Mouse (Mus musculus): ENCODE data around the gene Gm9495. TPM values are rescaled to one million over a fixed set of nuclear protein-coding genes. Genes with fewer than 3 reads are reported as not detected.
"Not testable (repeated sequence)": the region's sequence is repeated elsewhere in the genome, so short reads cannot be mapped to it uniquely, and the experiment has no call there.

The Gm9495 gene
- total RNA-seq (2014; fragmentation: Nextera tagmentation) (not detected in 2 replicates), total RNA-seq (2017) (not detected in 2 replicates)

- not testable (repeated sequence) for ATAC-seq (replicated peaks; ENCODE audit: low FRiP score, low TSS enrichment, poor library complexity, severe bottlenecking)
Observed at GRCm38 (mm10) chr8:69453465-69453864, at the start of gene Gm9495. Gene Gm9495 (minus strand): TSS chr8:69453565.

GRCm38 (mm10) chr8:69474946-69475345 is 21.6 kb upstream of the Gm9495 start:
- not testable (repeated sequence) for ATAC-seq (replicated peaks; ENCODE audit: low FRiP score, low TSS enrichment, poor library complexity, severe bottlenecking)

- not testable (repeated sequence) for ATAC-seq (replicated peaks; ENCODE audit: low FRiP score, low TSS enrichment, poor library complexity, severe bottlenecking)
Observed at GRCm38 (mm10) chr8:69420018-69420417, 33.3 kb downstream of the Gm9495 start.

DNA sequence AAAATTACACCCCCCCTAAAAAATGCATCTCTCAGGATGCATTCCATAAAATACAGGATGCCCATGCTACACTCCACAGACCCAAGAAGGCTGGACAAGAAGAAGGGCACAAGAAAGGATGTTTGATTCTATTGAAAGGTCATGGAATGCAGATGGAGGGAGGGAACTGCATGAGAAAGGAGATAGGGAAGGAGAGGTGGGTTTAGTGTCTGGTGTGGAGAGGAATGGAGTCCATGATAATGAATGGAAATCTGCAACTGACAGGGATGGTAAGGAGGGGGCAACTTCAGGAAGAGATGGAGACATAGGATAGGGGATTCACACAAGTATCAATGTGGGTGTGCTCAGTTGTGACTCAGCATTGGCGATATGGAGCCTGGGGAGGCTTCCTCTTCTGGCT is 39.0 kb downstream of the Gm9495 start:
- ATAC-seq (replicated peaks; ENCODE audit: low FRiP score, low TSS enrichment, poor library complexity, severe bottlenecking): no peak

GRCm38 (mm10) chr8:69404768-69405167 is 48.6 kb downstream of the Gm9495 start:
- ATAC-seq (replicated peaks; ENCODE audit: low FRiP score, low TSS enrichment, poor library complexity, severe bottlenecking): no peak

- no peak for ATAC-seq (replicated peaks; ENCODE audit: low FRiP score, low TSS enrichment, poor library complexity, severe bottlenecking)
Observed at GRCm38 (mm10) chr8:69399956-69400443, 53.4 kb downstream of the Gm9495 start.

- ATAC-seq (replicated peaks; ENCODE audit: low FRiP score, low TSS enrichment, poor library complexity, severe bottlenecking): peak; percentile 58
Observed at GRCm38 (mm10) chr8:69399181-69399955, 54.0 kb downstream of the Gm9495 start.

- no peak for ATAC-seq (replicated peaks; ENCODE audit: low FRiP score, low TSS enrichment, poor library complexity, severe bottlenecking)
Observed at GRCm38 (mm10) chr8:69396196-69396595, 57.2 kb downstream of the Gm9495 start.

DNA sequence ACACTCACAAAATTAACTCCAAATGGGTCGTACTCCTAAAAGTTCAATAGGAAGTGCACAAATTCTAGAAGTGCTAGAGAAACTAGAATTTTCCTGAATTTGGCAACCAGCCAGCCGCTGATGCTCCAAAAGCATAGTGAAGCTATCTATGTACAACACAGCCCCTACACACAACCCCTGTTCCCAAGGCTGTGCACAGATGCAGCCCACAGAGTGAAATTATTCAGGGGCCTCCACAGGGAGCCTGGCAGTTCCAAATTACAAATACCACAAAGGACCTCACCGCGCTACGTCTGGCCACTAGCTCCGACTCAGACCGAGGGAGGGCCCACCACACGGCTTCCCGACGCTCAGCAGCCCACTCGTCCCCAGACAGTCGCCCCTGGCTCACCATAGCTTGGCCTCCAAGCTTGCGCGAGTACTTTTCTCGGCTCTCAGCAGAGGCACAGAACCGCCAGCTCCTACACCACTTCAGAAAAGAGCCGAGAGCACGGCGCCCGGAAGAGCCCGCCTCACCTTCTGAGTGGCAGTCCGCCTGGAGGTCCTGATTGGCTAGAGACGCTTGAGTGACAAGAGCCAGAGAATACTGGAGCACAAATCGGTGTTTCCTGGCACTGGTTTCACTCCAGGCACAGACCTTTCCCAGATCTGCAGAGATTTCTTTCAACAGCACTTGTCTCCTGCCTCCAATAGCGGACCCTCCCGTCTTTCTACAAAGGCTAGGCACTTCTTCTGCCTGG is 58.1 kb downstream of the Gm9495 start:
- ATAC-seq (replicated peaks; ENCODE audit: low FRiP score, low TSS enrichment, poor library complexity, severe bottlenecking): peak; percentile 98

GRCm38 (mm10) chr8:69384361-69384760 is 69.0 kb downstream of the Gm9495 start:
- ATAC-seq (replicated peaks; ENCODE audit: low FRiP score, low TSS enrichment, poor library complexity, severe bottlenecking): no peak

Other genes with a start within 250 kb of the Gm9495 start
- gene Zfp930, start 244.5 kb downstream of the Gm9495 start, total RNA-seq (2014; fragmentation: Nextera tagmentation): 27.0 and 28.7 TPM in 2 replicates
- 12.5 and 69.9 TPM in 2 replicates for gene Zfp930, start 244.5 kb downstream of the Gm9495 start, total RNA-seq (2017)
- 3.5 and 6.8 TPM in 2 replicates for gene D130040H23Rik, start 182.5 kb downstream of the Gm9495 start, total RNA-seq (2014; fragmentation: Nextera tagmentation)
- gene D130040H23Rik, start 182.5 kb downstream of the Gm9495 start, total RNA-seq (2017): 5.4 TPM in 1 of 2 replicates, not detected in the other
- not detected in 2 replicates for gene Gm7697, start 69.4 kb upstream of the Gm9495 start, total RNA-seq (2014; fragmentation: Nextera tagmentation)
- gene Gm7697, start 69.4 kb upstream of the Gm9495 start, total RNA-seq (2017): not detected in 2 replicates
- 34.9 and 36.2 TPM in 2 replicates for gene Zfp868, start 172.0 kb upstream of the Gm9495 start, total RNA-seq (2014; fragmentation: Nextera tagmentation)
- 12.4 and 16.0 TPM in 2 replicates for gene Zfp868, start 172.0 kb upstream of the Gm9495 start, total RNA-seq (2017)
- gene Zfp964, start 200.9 kb upstream of the Gm9495 start, total RNA-seq (2014; fragmentation: Nextera tagmentation): 0.59 TPM in 1 of 2 replicates, not detected in the other
- gene Zfp964, start 200.9 kb upstream of the Gm9495 start, total RNA-seq (2017): 0.61 and 1.2 TPM in 2 replicates